Mouse (Mus musculus) cortical plate, adult 2 months (tissue): ENCODE measurements around the gene Mras. TPM values are rescaled to one million over a fixed set of nuclear protein-coding genes. Genes with fewer than 3 reads are reported as not detected.
A peak's percentile ranks its signal among the peaks of the same experiment; 100 is the strongest.

Experiments
- H3K27ac ChIP-seq: fragments of 200-500 bp; 2 replicates; pipeline ENCODE4 v1.5.1; 2012; ENCODE audit warnings: low read length, control low read depth, inconsistent platforms; ENCODE audit not compliant: insufficient read depth
- H3K4me1 ChIP-seq: fragments of 200-500 bp; 2 replicates; pipeline ENCODE4 v1.6.1; 2011; ENCODE audit warnings: low read length; ENCODE audit not compliant: control insufficient read depth, insufficient read depth
- H3K4me3 ChIP-seq: fragments of 200-500 bp; 2 replicates; pipeline ENCODE4 v1.5.1; 2011; ENCODE audit warnings: mild to moderate bottlenecking, low read length, control low read depth; ENCODE audit not compliant: insufficient read depth
- CTCF ChIP-seq: fragments of 200-500 bp; IDR thresholded peaks from 2 replicates; pipeline ENCODE4 v1.5.1; 2011; ENCODE audit warnings: mild to moderate bottlenecking, control low read depth, low read length; ENCODE audit not compliant: insufficient read depth; ENCODE audit errors: extremely low read depth
- POLR2A ChIP-seq: fragments of 200-500 bp; IDR thresholded peaks from 2 replicates; pipeline ENCODE4 v1.6.1; 2011; ENCODE audit warnings: mild to moderate bottlenecking, low read length, control low read depth; ENCODE audit not compliant: insufficient read depth; ENCODE audit errors: extremely low read depth
- polyA plus RNA-seq: library from polyadenylated mRNA; depleted of rRNA; stranded (reverse); fragments of >200 nt; gene quantifications from 2 replicates; pipeline ENCODE4 v1.2.3, GENCODE M21; 2012

Mras gene
- polyA plus RNA-seq, 1 experiment: 176 TPM

DNA sequence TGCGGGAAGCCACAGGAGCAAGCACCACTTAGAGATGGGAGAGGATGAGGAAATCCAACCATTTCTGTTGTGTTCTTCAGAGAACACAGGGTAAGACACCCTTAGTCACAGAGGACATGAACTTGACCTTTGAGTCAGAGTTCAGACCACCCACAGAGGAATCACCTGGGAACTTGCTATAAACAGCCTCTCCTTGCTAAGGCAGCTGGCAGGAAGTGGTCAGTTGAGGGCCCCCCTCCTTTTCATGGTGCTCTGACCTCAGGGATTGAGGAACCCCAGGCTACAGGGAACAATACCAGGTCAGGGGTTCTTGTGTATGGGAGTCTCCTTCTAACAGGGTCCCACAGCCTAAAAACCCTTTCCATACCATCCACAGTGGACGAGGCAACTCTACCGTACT is 20.4 kb downstream of the Mras start:
- H3K4me3 ChIP-seq: no peak overlapping the region
- no peak for TF ChIP-seq CTCF
- no peak for TF ChIP-seq POLR2A
- H3K27ac ChIP-seq: peak overlapping the region; percentile 24
- H3K4me1 ChIP-seq: peaks cover 30% of the 10 kb centered on the region

DNA sequence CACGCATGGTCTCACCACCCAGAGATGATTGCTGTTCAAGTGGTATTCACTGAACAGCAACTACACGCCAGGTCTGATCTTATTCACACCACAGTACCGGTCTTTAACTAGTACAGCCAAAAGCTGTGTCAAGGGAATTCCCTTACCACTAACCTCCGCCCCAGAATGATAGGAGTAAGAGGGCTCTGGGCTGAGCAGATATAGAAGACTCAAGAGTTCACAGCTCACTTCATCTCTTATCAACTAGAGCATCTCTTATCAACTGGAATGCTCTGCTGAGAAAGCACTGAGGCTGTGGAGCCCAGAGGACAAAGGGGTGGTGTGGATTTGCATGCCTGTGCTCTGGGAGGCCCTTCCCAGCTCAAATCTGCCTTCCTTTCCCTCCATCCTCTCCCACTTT is 25.4 kb downstream of the Mras start:
- Histone ChIP-seq H3K27ac (no peak overlapping the region), H3K4me1 (peaks cover 11% of the 10 kb centered on the region), H3K4me3 (no peak overlapping the region)
- TF ChIP-seq CTCF (no peak), POLR2A (no peak)

DNA sequence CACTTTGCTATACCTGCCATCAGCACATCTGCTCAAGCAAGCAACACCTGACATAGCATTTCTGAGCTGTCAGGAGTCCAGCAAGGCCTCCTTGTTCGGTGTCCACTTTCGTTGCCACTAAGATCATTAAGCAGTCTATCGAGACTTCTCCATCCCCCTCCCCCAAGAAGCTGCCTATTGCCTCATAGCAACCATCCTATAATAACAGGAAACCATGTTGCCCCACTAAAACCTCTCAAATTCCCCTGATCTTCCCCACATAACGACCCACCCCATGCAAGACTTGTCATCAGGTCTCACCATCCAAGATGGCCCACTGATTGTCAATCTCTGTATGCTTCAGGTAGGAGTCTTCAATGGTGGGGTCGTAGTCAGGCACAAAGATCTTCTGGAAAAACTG is 26.1 kb downstream of the Mras start:
- Histone ChIP-seq H3K4me3 (no peak overlapping the region), H3K27ac (no peak overlapping the region), H3K4me1 (peaks cover 11% of the 10 kb centered on the region)
- TF ChIP-seq CTCF (no peak), POLR2A (no peak)

- TF ChIP-seq POLR2A: no peak
- no peak for TF ChIP-seq CTCF
Measured at GRCm38 (mm10) chr9:99409280-99409679, 27.9 kb downstream of the Mras start.

GRCm38 (mm10) chr9:99401288-99401974 is 35.8 kb downstream of the Mras start:
- H3K27ac ChIP-seq: peak overlapping the region; percentile 20; the same call in 1 of the 2 replicates
- TF ChIP-seq CTCF (no peak), POLR2A (no peak)

More at GRCm38 (mm10) chr9:99409280-99409679, 27.9 kb downstream of the Mras start:
- Histone ChIP-seq H3K4me3 (no peak overlapping the region), H3K4me1 (peaks cover 12% of the 10 kb centered on the region), H3K27ac (no peak overlapping the region)

GRCm38 (mm10) chr9:99400781-99401180 is 36.4 kb downstream of the Mras start:
- TF ChIP-seq CTCF (no peak), POLR2A (no peak)
- Histone ChIP-seq H3K27ac (0 out of 2 replicates have a peak overlapping the region, but pooled peaks have one; percentile 10), H3K4me1 (peaks cover 14% of the 10 kb centered on the region), H3K4me3 (no peak overlapping the region)

More at GRCm38 (mm10) chr9:99401288-99401974, 35.8 kb downstream of the Mras start:
- Histone ChIP-seq H3K4me3 (no peak overlapping the region), H3K4me1 (peaks cover 15% of the 10 kb centered on the region)

DNA sequence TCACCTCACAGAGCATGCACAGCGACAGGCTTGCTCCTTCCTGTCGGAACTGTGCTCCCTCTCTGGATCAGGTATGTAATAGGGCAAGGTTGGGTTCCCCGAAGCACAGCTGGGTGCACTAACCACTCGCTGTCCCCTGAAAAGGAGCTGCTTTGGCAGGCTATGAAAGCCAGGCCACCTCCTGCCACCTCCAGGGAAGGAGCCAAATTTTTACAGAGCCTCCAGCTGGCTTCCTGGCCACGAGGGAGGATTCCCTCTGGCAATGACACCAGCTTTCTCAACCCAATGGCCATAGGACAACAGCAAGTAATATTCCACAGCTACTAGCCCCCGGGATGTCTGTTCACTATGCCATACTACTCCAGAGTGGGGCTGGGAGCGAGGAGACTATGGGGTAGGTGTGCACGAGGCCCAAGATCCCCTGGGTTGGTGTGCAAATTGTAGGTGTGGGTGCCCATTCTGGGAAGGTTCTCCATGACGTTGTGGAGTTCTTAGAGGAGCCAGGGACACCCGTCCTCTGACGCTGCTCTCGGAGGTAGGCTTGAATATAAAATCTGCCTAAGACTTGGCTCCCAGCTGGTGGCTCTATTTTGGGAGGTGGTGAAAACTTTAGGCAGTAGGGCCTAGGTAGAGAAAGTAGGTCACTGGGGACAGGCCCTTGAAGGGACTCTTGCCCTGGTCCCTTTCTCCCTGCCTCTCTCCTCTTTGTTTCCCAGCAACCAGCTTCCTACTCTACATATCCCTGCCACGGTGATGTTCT is 39.9 kb downstream of the Mras start:
- TF ChIP-seq CTCF (no peak), POLR2A (no peak)
- Histone ChIP-seq H3K4me3 (no peak overlapping the region), H3K4me1 (peaks cover 16% of the 10 kb centered on the region), H3K27ac (0 out of 2 replicates have a peak overlapping the region, but pooled peaks have one; percentile 1)

DNA sequence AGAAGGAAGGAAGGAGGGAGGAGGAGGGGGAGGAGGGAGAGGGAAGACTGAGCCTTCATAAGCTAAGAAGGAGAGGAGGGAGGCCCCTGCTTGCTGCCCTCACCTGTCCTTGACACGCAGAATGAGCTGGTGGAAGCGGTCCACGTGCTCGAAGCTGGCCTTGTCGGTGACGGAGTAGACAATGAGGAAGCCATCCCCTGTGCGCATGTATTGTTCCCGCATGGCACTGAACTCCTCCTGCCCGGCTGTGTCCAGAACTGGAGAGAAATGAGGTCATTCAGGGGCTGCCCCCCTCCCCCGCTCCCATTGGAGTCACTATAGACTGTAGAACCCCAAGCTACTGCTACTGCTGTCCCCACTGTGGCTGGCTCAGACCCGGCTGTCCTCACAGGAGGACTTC is 42.8 kb downstream of the Mras start:
- H3K4me1 ChIP-seq: peaks cover 12% of the 10 kb centered on the region
- H3K27ac ChIP-seq: no peak overlapping the region; the same call in 1 of the 2 replicates
- no peak overlapping the region for H3K4me3 ChIP-seq
- TF ChIP-seq POLR2A (no peak), CTCF (no peak)

DNA sequence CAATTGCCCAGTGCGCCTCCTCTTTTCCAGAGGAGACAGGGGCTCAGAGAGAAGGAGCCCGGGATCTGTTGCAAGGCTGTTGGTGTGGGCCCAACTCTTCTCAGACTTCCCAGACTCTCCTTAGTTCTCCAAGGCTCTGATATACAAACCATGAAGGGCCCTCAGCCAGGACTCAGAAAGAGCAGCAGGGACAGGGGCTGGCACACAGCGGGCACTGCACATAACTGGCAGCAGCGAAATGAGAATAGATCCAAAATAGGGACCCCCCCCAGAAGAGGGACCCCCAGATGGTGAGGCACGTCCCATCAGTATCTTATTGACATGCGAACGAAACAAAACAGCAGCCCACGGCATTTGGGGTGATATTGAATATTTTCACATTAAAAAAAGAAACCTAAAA is 44.0 kb downstream of the Mras start:
- Histone ChIP-seq H3K27ac (no peak overlapping the region), H3K4me1 (peaks cover 17% of the 10 kb centered on the region), H3K4me3 (no peak overlapping the region)
- TF ChIP-seq POLR2A: no peak
- TF ChIP-seq CTCF: no peak
